Mouse (Mus musculus): ENCODE measurements around the gene Sorbs1. TPM values are rescaled to one million over a fixed set of nuclear protein-coding genes. Genes with fewer than 3 reads are reported as not detected.

The Sorbs1 gene
- polyA plus RNA-seq, 1 experiment from 2014 or later, result 72.1 TPM

DNA sequence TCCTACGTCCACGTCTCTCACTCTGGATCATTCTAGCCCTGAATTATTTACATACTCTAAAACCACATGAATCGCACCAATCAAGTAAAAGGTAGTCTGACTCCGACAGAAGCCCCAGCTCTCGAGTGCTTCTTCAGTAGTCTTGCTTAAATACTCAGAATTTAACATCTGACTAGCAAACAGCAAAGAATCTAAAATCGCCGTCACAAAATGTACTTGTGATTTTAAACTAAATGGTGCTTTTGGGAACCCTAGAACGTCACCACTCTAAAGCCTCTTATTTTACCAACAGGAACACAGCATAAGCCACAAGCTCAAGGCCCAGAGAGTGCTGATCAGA lies 2.5 kb downstream of the Sorbs1 start:
- H3K4me1 ChIP-seq (replicated peaks), result peaks cover 11% of the 10 kb centered on the region
- no peak overlapping the region for H3K4me3 ChIP-seq (replicated peaks)
- no peaks in the 10 kb centered on the region for H3K9me3 ChIP-seq
- H3K9ac ChIP-seq, result no peak overlapping the region
- H3K4me2 ChIP-seq (replicated peaks), result peak overlapping the region; percentile 93; the same call in 1 of the 2 replicates
- 54% methylated on average over 8 of the region's 8 CpGs for WGBS
- ATAC-seq, result no peak
- no peaks in the 10 kb centered on the region for H3K27me3 ChIP-seq (replicated peaks)
- H3K27ac ChIP-seq, result no peak overlapping the region
- no peaks in the 10 kb centered on the region for H3K36me3 ChIP-seq

DNA sequence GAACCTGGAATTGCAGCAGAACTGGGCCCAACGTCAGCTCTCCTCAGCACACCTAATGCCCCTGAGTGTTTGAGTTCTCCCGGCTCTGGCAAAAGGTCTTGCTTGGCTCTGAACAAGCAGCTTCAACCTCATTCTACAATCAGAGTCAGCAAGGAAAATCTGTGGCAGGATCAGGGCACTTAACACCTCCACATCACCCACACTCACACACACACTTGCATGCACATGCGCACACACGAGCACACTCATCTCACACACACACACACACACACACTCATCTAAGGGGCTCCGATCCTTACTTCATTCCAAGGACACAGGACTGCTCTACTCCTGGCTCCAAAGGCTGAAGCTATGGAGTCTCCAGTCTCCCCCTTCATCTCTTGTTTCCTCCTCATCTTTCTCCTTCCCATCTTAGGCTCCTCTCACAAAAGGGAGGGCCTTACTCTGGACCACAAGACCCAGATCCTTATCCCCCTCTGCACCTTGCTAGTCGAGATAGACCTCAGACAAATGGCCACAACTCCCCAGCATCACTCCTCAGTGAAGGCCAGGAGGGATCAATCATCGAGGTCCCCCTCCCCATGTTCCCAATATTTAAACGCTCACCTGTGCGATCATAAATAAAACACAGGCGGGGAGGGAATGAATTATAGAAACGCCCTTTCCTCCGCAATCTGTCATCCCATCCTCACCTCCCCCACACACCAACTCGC lies 3.0 kb downstream of the Sorbs1 start:
- H3K27me3 ChIP-seq (replicated peaks), result no peaks in the 10 kb centered on the region
- no peaks in the 10 kb centered on the region for H3K36me3 ChIP-seq
- peaks cover 11% of the 10 kb centered on the region for H3K4me1 ChIP-seq (replicated peaks)
- peak overlapping the region; percentile 17; the same call in 1 of the 2 replicates for H3K4me2 ChIP-seq (replicated peaks)
- WGBS, result 74% methylated on average over 13 of the region's 13 CpGs
- no peak overlapping the region for H3K4me3 ChIP-seq (replicated peaks)
- H3K9ac ChIP-seq, result no peak overlapping the region
- ATAC-seq, result no peak
- no peaks in the 10 kb centered on the region for H3K9me3 ChIP-seq
- H3K27ac ChIP-seq, result no peak overlapping the region

DNA sequence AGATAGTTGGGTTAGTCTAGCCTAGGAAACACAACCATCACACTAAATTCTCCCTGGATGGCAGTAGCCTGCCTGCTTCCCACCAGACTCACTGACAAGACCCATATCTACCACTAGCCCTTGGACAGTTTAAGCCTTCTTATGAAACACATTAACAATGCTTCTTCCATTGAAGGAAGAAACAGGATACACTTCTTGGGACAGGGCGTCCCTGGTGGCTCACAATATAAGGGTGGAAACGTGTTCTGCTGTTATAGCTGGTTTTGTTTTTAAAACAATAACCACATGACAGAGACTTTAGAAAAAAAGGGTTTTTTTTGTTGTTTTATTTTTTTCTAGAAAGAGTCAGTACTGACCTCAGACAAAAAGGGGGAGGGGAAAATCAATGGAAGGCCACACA lies 4.3 kb downstream of the Sorbs1 start:
- no peak overlapping the region for H3K9ac ChIP-seq
- no peak overlapping the region for H3K4me2 ChIP-seq (replicated peaks)
- H3K4me3 ChIP-seq (replicated peaks), result no peak overlapping the region
- WGBS, result 74% methylated on average over 2 of the region's 2 CpGs
- no peak overlapping the region for H3K27ac ChIP-seq
- no peak for ATAC-seq
- H3K9me3 ChIP-seq, result no peaks in the 10 kb centered on the region
- H3K36me3 ChIP-seq, result no peaks in the 10 kb centered on the region
- no peaks in the 10 kb centered on the region for H3K27me3 ChIP-seq (replicated peaks)
- peaks cover 11% of the 10 kb centered on the region for H3K4me1 ChIP-seq (replicated peaks)

DNA sequence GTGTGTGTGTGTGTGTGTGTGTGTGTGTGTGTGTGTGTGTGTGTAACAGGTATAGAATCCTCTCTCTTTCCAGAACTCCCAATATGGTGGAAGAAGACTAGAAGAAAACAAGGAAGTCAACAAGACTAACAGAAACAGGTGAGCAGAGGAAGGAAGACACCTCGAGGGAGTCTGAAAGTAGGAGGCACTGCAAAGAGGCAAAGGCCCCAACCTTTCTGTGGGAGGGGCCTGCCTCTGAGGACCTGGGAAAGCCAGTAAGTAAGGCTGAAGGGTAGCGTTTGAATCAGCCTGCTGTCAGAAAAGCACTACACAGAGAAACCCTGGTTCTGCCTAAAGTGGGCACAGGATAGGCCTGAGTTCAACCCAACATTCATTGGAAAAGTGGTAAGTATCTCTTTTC lies 4.7 kb downstream of the Sorbs1 start:
- Histone ChIP-seq H3K4me2 (replicated peaks) (no peak overlapping the region), H3K27ac (no peak overlapping the region), H3K4me3 (replicated peaks) (no peak overlapping the region), H3K27me3 (replicated peaks) (no peaks in the 10 kb centered on the region), H3K9me3 (no peaks in the 10 kb centered on the region), H3K36me3 (no peaks in the 10 kb centered on the region), H3K9ac (no peak overlapping the region), H3K4me1 (replicated peaks) (peaks cover 11% of the 10 kb centered on the region)
- no peak for ATAC-seq
- WGBS, result 40% methylated on average over 2 of the region's 2 CpGs

DNA sequence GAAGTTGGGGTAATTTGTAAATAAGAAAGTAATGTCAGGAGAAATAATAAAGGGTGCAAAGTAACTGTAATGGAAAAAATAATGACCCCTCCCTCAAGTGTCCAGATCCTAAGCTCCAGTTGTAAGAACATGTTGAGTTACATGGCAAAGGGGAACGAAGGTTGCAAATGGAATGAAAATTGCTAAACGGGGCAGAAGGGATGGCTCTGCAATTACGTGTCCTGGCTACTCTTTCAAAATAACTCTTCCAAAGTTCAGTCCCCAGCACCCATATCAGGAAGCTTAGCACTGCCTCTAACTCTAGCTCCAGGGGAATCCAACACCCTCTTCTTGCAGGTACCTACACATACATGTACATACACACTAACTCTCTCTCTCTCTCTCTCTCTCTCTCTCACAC lies 6.6 kb downstream of the Sorbs1 start:
- Histone ChIP-seq H3K36me3 (no peaks in the 10 kb centered on the region), H3K4me3 (replicated peaks) (no peak overlapping the region), H3K4me2 (replicated peaks) (no peak overlapping the region), H3K9ac (no peak overlapping the region), H3K27ac (no peak overlapping the region), H3K4me1 (replicated peaks) (peaks cover 7% of the 10 kb centered on the region), H3K27me3 (replicated peaks) (no peaks in the 10 kb centered on the region), H3K9me3 (no peaks in the 10 kb centered on the region)
- ATAC-seq, result no peak
- WGBS, result 90% methylated on average over 3 of the region's 3 CpGs

DNA sequence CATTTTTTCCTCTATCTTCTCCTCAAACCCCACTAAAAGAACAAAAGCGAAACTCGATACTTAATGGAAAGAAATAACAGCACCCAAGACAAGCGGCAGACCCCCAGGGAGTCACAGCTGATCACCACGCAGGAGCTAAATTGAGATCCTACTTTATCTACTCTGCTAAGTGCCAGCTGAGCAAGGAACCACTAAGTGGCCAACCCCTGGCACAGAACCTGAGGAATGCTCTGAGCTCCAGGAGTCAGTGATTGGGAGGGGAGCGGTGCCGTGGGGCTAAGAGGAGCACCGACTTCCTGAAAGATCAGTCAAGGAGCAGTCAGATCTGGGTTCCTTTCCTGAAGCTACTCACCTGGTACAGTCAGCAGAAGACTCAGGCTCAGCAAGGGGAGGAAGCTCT lies 9.2 kb downstream of the Sorbs1 start:
- Histone ChIP-seq H3K27ac (no peak overlapping the region), H3K9me3 (no peaks in the 10 kb centered on the region), H3K9ac (no peak overlapping the region), H3K27me3 (replicated peaks) (no peaks in the 10 kb centered on the region), H3K36me3 (no peaks in the 10 kb centered on the region), H3K4me3 (replicated peaks) (no peak overlapping the region), H3K4me1 (replicated peaks) (peaks cover 10% of the 10 kb centered on the region; the same call in 1 of the 2 replicates), H3K4me2 (replicated peaks) (no peak overlapping the region)
- ATAC-seq, result no peak
- WGBS, result 83% methylated on average over 7 of the region's 7 CpGs

DNA sequence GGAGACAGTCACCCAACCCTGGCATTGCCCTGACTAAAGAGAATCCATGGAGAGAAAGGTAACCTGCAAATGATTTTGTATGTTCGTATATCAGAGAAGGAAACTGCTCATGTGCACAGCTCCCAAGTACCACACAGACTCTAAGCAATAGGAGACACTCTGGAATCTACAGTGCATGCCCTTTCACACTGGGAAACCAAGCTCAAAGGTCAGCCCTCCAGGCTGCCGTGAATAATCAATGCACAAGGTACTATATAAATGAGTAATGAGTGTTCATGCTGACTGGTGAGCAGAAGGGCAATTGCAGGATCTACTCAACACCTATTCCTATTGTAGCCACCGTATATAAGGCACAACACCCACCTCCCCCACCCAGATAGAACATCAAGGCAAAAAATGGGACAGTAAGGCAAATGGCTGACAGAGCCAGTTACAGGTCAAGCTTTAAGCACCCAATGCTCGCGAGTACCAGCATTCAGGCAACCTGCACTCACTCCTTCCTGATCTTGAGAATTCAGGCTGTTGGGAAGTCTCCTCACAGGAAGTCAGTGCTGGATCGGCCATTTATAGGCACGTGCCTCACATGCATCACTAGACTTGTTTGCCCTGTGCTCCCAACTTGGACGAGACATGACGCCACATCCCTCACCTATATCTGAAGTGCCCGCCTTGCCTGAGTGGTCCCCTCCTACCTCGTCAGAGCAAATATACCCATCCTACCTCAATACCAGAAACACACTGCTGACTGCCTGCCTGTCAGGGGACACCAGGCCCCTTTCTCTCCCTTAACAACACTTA lies 13.4 kb downstream of the Sorbs1 start:
- 68% methylated on average over 11 of the region's 11 CpGs for WGBS

DNA sequence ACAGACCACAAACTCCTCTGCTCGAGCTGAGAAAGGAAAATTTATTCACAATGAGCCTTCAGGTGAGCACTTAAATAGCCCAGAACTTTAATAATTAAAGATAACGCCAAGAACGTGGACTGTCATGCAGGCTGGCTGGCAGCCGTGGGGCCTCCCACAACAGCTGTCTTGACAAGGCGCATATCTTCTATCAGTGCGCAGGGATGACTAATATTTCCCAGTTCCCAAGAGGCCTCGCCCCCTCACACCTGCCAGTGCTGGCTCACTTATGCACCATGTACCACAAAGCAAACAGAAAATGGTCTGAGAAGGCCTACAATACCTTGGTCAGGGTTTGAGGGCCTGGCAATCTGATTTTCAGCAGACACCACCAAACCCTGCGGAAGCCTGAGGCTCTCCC lies 14.4 kb downstream of the Sorbs1 start:
- no peak overlapping the region for H3K9ac ChIP-seq
- no peaks in the 10 kb centered on the region for H3K9me3 ChIP-seq
- no peaks in the 10 kb centered on the region for H3K36me3 ChIP-seq
- H3K4me1 ChIP-seq (replicated peaks), result peaks cover 5% of the 10 kb centered on the region; the same call in 1 of the 2 replicates
- no peak overlapping the region for H3K4me3 ChIP-seq (replicated peaks)
- peak overlapping the region; percentile 9; the same call in 1 of the 2 replicates for H3K27ac ChIP-seq
- peak; percentile 83 for ATAC-seq
- WGBS, result 51% methylated on average over 8 of the region's 8 CpGs
- no peak overlapping the region for H3K4me2 ChIP-seq (replicated peaks)
- H3K27me3 ChIP-seq (replicated peaks), result no peaks in the 10 kb centered on the region

More for the DNA sequence above, 13.4 kb downstream of the Sorbs1 start:
- no peaks in the 10 kb centered on the region for H3K36me3 ChIP-seq
- no peaks in the 10 kb centered on the region for H3K27me3 ChIP-seq (replicated peaks)
- H3K9ac ChIP-seq, result no peak overlapping the region
- peaks cover 5% of the 10 kb centered on the region; the same call in 1 of the 2 replicates for H3K4me1 ChIP-seq (replicated peaks)
- H3K9me3 ChIP-seq, result no peaks in the 10 kb centered on the region
- H3K4me3 ChIP-seq (replicated peaks), result no peak overlapping the region
- H3K27ac ChIP-seq, result peak overlapping the region; percentile 45
- H3K4me2 ChIP-seq (replicated peaks), result no peak overlapping the region
- ATAC-seq, result peak; percentile 86

DNA sequence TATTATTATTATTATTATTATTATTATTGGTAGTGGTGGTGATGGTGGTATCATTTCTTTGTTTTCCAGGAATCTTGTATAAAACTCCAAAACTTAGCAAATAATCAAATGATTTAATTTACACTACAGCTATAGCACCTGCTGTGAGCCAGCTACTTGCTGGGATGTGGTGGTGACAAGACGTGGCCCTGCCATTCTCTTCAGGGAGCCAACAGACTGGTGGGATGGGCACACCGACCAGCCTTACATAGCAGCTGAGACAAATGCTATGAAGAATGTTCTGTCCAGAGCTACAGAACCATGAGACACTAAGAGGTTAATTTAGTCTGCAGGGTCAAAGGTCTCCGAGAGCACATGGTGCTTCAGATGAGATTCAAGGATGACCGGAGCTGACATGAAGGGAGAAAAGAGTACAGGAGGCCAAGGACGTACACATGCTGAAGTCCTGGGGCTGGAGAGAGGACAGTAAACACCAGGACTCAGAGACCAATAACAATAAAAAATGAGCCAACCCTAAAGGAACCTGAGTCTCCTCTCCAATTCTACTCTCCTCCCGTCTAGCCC lies 15.3 kb downstream of the Sorbs1 start:
- H3K9ac ChIP-seq, result no peak overlapping the region
- WGBS, result 70% methylated on average over 6 of the region's 6 CpGs

DNA sequence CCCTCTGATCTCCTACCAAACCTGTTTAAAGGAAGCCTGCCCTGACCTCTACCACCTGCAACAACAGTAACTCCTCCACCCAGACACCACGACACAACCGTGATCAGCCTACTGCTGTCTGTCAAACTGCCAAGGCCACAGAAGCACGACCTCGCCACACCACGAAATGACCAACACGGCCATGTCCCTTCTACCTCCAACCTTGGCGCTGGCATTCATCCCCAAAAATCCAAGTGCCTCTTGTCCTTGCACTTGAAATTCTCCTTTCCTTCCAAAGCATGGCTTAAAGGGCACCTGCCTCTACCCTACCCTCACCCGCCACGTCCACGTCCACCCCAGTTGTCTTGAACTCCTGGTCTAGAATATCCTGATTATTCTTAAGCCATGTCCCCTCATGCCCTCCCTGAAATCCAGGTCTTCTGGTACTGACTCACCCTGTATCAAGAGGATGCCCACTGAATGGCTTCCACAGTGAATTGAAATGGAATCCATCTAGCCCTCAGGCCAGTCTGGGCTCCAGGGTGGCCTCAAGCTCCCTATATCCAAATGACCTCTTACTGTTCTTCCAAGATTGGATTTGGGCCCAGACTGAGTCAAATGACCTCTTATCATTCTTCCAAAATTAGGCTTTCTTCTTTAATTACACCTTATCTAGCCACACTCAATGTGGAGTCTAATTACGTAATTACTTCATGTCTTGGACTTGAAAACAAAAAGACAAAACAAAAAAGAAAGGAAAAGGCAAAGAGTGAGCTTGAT lies 16.9 kb downstream of the Sorbs1 start:
- no peak overlapping the region for H3K9ac ChIP-seq
- H3K9me3 ChIP-seq, result no peaks in the 10 kb centered on the region
- H3K4me2 ChIP-seq (replicated peaks), result no peak overlapping the region
- H3K27me3 ChIP-seq (replicated peaks), result no peaks in the 10 kb centered on the region
- no peak for ATAC-seq
- 97% methylated on average over 11 of the region's 11 CpGs for WGBS
- H3K36me3 ChIP-seq, result no peaks in the 10 kb centered on the region
- no peak overlapping the region for H3K27ac ChIP-seq
- H3K4me1 ChIP-seq (replicated peaks), result peaks cover 9% of the 10 kb centered on the region; the same call in 1 of the 2 replicates
- no peak overlapping the region for H3K4me3 ChIP-seq (replicated peaks)

More for the DNA sequence above, 15.3 kb downstream of the Sorbs1 start:
- Histone ChIP-seq H3K27me3 (replicated peaks) (no peaks in the 10 kb centered on the region), H3K9me3 (no peaks in the 10 kb centered on the region), H3K4me3 (replicated peaks) (no peak overlapping the region), H3K4me2 (replicated peaks) (no peak overlapping the region), H3K36me3 (no peaks in the 10 kb centered on the region), H3K27ac (no peak overlapping the region), H3K4me1 (replicated peaks) (peaks cover 7% of the 10 kb centered on the region; the same call in 1 of the 2 replicates)
- no peak for ATAC-seq

DNA sequence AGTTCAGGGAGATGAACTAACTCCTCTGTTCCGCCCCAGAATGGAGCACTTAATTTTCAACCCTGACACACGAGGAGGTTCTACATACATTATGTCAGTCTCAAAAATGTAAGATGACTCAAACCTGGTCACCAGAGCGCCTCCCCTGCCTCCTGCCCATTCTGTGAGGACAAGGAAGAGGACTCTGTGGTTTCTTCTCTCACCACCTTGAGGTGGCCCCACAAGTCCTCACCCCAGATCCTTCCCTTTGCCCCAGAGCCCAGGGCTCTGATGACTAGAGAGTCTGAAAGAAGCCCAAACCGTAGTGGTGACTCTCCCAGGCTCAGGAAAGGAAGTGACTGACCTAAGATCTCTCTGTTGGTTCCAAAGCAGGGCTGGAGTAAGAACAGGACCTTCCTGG lies 17.5 kb downstream of the Sorbs1 start:
- ATAC-seq, result no peak
- Histone ChIP-seq H3K9me3 (no peaks in the 10 kb centered on the region), H3K4me3 (replicated peaks) (no peak overlapping the region), H3K27ac (no peak overlapping the region), H3K4me2 (replicated peaks) (no peak overlapping the region), H3K9ac (no peak overlapping the region), H3K27me3 (replicated peaks) (no peaks in the 10 kb centered on the region), H3K36me3 (no peaks in the 10 kb centered on the region), H3K4me1 (replicated peaks) (peaks cover 13% of the 10 kb centered on the region)
- WGBS, result 78% methylated on average over 4 of the region's 4 CpGs

DNA sequence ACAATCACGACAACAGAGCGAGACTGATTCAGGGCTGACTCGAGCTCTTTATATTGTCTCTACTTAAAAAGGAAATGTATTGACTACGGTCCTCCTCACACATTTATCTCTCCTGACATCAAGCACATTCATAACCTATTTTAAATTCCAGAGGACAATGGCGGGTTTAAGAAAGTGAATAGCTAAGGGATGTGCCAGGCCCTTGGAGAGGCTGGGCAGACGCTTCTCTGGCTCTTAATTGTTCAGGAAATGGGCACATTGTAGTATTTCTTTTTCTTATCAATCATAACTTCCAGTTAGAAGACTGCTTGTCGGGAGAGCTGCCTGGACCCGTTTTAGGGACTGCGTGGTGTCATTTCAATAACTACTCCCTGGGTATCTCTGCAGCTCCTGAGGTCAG lies 20.7 kb downstream of the Sorbs1 start:
- no peak overlapping the region for H3K4me3 ChIP-seq (replicated peaks)
- H3K9ac ChIP-seq, result no peak overlapping the region
- H3K4me2 ChIP-seq (replicated peaks), result no peak overlapping the region
- WGBS, result 52% methylated on average over 9 of the region's 9 CpGs
- peak; percentile 20; the same call in 1 of the 2 replicates for ATAC-seq
- peak overlapping the region; percentile 42; the same call in 1 of the 2 replicates for H3K27ac ChIP-seq
- H3K9me3 ChIP-seq, result no peaks in the 10 kb centered on the region
- H3K27me3 ChIP-seq (replicated peaks), result no peaks in the 10 kb centered on the region
- no peaks in the 10 kb centered on the region for H3K36me3 ChIP-seq
- peaks cover 34% of the 10 kb centered on the region for H3K4me1 ChIP-seq (replicated peaks)
